Mouse (Mus musculus) forebrain, embryonic 10.5 days (tissue): ENCODE data around the gene Arpc3. TPM values are rescaled to one million over a fixed set of nuclear protein-coding genes. Genes with fewer than 3 reads are reported as not detected.

Experiments used
- DNase-seq: peaks from one replicate; pipeline ENCODE4 v3.0.0-alpha.2; 2017; ENCODE audit warnings: low spot score; ENCODE audit errors: extremely low spot score
- H3K27ac ChIP-seq: fragments of 300-500 bp; sonication (generic); 2 replicates; pipeline ENCODE4 v1.5.1; 2016; ENCODE audit warnings: mild to moderate bottlenecking
- H3K27me3 ChIP-seq: fragments of 300-500 bp; sonication (generic); 2 replicates; pipeline ENCODE4 v1.6.1; 2016; ENCODE audit warnings: mild to moderate bottlenecking; ENCODE audit not compliant: poor library complexity, severe bottlenecking
- H3K36me3 ChIP-seq: fragments of 300-500 bp; sonication (generic); replicated peaks from 2 replicates; pipeline ENCODE4 v1.6.1; 2016; ENCODE audit warnings: mild to moderate bottlenecking, moderate library complexity
- H3K4me1 ChIP-seq: fragments of 300-500 bp; sonication (generic); 2 replicates; pipeline ENCODE4 v1.6.1; 2016
- H3K4me3 ChIP-seq: fragments of 300-500 bp; sonication (generic); 2 replicates; pipeline ENCODE4 v1.5.1; 2016; ENCODE audit warnings: mild to moderate bottlenecking, moderate library complexity
- H3K9me3 ChIP-seq: fragments of 300-500 bp; sonication (generic); 2 replicates; pipeline ENCODE4 v1.6.1; 2016; ENCODE audit warnings: mild to moderate bottlenecking, moderate library complexity
- WGBS: fragments of 180-500 bp; shearing (Covaris S2); methylation state at CpG from one replicate; pipeline ENCODE4 v1.1.7; 2016; 5-methylcytosine and 5-hydroxymethylcytosine counted together
- polyA plus RNA-seq: library from polyadenylated mRNA; unstranded; fragments of >200 nt; fragmentation: Nextera tagmentation; extraction: Ambion mirVana; gene quantifications from 2 replicates; pipeline ENCODE4 v1.2.1, GENCODE M21; 2016

Arpc3 gene
- polyA plus RNA-seq, 1 experiment from 2014 or later = 98.7 TPM

GRCm38 (mm10) chr5:122379374-122380155, 12.1 kb upstream of the Arpc3 start:
- Histone ChIP-seq H3K4me3 (no peak overlapping the region), H3K36me3 (peaks cover 78% of the 10 kb centered on the region)
- 66% methylated on average over 11 of the region's 11 CpGs for WGBS

DNA sequence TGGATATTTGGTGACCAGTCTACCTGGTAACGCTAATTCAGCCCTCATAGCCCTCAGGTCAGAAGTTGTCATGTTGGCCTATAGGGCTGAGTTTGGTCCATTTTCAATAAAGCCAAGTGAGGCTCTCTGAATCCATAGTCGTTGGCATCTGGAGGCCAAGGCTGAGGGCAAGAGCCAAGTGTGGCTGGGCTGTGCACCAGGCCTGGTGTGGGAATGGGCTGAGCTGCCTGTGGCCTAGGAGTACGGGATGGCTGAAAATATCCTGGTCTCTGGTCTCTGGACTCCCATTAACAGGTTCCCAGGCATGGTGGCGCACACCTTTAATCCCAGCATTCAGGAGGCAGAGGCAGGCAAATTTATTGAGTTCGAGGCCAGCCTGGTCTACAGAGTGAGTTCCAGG, 1.7 kb upstream of the Arpc3 start:
- Histone ChIP-seq H3K4me1 (peaks cover 13% of the 10 kb centered on the region), H3K9me3 (no peaks in the 10 kb centered on the region), H3K4me3 (no peak overlapping the region), H3K36me3 (peaks cover 8% of the 10 kb centered on the region), H3K27me3 (no peaks in the 10 kb centered on the region), H3K27ac (no peak overlapping the region)
- no peak for DNase-seq
- WGBS = 90% methylated on average over 5 of the region's 5 CpGs

More at GRCm38 (mm10) chr5:122379374-122380155, 12.1 kb upstream of the Arpc3 start:
- Histone ChIP-seq H3K27me3 (no peaks in the 10 kb centered on the region), H3K4me1 (no peaks in the 10 kb centered on the region), H3K9me3 (no peaks in the 10 kb centered on the region), H3K27ac (no peak overlapping the region)
- DNase-seq = peak; percentile 49

DNA sequence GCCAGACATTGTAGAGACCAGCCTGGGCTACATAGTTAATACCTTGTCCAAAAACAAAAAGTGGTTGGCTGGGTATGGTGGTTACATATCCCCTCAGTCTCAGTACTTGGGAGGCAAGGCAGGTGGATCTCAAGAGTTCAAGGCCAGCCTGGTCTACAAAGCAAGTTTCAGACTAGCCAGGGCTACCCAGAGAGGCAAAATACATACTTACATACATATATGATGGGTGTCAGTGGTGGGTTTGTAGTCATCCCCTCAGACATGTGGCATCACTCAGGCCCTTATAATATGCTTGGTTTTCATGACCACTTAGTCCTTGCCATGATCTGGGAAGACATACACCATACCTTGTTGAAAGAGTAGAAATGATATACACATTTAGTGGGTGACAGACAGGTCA, 1.0 kb upstream of the Arpc3 start:
- Histone ChIP-seq H3K36me3 (peaks cover 11% of the 10 kb centered on the region), H3K4me1 (peaks cover 13% of the 10 kb centered on the region), H3K27ac (no peak overlapping the region), H3K9me3 (no peaks in the 10 kb centered on the region), H3K27me3 (no peaks in the 10 kb centered on the region), H3K4me3 (no peak overlapping the region)
- DNase-seq = no peak

GRCm38 (mm10) chr5:122391178-122391785, 396 bp upstream of the Arpc3 start:
- Histone ChIP-seq H3K9me3 (no peaks in the 10 kb centered on the region), H3K4me1 (peaks cover 13% of the 10 kb centered on the region), H3K36me3 (peaks cover 11% of the 10 kb centered on the region), H3K4me3 (peak overlapping the region; percentile 89), H3K27ac (peak overlapping the region; percentile 85), H3K27me3 (no peaks in the 10 kb centered on the region)
- no peak for DNase-seq
- 55% methylated on average over 16 of the region's 16 CpGs for WGBS

DNA sequence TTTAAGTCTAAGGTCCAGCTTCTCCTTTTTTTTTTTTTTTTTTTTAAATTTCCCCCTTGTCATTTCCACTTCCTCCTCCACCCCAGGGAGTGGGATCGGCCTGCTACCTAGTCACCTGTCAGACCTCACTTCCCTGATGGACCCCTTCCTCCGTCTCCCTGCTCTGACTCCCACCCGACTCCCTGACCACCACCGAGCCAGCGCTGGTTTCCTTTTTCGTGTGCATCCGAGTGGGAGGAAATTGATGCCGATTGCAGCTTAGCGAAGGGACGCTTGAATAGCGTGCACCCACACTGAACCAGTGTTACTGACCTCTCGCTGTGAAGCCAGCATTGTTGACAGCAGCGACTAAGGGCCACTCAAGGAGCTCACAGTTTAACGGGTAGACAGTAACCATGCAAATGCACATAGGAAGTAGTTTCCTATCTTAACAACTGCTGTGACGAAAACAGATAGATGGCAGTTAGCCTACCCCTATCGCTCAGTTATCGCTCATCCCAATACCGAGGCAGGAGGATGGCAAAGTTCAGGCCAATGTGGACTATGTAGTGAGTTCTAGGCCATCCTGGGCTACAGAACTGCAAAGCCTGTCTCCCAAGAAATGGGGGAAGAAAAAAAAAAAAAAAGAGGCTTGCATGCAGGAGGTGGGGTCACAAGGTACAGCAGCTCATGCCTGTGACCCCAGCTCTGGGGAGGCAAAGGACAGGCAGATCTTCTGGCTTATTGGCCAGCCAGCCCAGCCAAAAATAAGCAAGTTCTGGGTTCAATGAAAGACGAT, 738 bp downstream of the Arpc3 start:
- Histone ChIP-seq H3K4me1 (peaks cover 13% of the 10 kb centered on the region), H3K27ac (peak overlapping the region; percentile 85), H3K27me3 (no peaks in the 10 kb centered on the region), H3K9me3 (no peaks in the 10 kb centered on the region), H3K4me3 (peak overlapping the region; percentile 89), H3K36me3 (peaks cover 21% of the 10 kb centered on the region)
- DNase-seq = no peak
- WGBS = 18% methylated on average over 19 of the region's 19 CpGs

DNA sequence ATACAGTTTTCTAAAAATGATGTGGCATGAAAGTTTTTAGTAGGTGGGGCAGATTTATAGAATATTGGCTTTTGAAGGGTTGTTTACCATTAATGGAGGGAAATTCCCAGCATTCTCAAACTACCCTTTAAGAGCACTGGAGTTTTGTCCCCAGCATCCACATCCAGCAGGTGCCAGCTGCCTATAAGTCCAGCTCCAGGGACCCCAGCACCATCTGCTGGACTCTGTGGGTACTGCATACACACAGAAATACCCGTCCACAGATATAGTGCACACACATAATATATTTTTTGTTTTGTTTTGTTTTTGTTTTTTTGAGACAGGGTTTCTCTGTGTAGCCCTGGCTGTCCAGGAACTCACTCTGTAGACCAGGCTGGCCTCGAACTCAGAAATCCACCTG, 2.2 kb downstream of the Arpc3 start:
- Histone ChIP-seq H3K9me3 (no peaks in the 10 kb centered on the region), H3K36me3 (peaks cover 35% of the 10 kb centered on the region), H3K27me3 (no peaks in the 10 kb centered on the region), H3K4me3 (no peak overlapping the region), H3K4me1 (peaks cover 13% of the 10 kb centered on the region), H3K27ac (no peak overlapping the region)
- peak; percentile 69 for DNase-seq
- 52% methylated on average over 2 of the region's 2 CpGs for WGBS

DNA sequence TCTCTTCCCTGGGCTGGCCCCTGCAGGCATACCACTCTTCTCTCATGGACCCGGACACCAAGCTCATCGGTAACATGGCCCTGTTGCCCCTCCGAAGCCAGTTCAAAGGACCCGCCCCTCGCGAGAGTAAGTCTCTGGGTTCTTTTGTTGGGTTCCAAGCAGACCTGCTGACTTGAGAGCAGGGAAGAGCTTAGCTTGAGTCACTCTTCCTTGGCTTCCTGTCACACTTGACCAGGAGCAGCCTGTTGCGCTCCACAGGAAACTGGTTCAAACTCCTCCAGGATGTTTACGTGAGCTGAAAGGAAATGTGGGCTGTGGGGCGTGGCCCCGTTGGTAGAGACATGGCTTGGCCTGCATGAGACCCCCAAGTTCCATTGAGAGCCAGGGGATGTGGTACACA, 5.1 kb downstream of the Arpc3 start:
- no peak for DNase-seq
- no peaks in the 10 kb centered on the region for H3K27me3 ChIP-seq
- H3K27ac ChIP-seq = no peak overlapping the region
- H3K4me1 ChIP-seq = peaks cover 13% of the 10 kb centered on the region
- H3K4me3 ChIP-seq = no peak overlapping the region
- H3K9me3 ChIP-seq = no peaks in the 10 kb centered on the region
- 92% methylated on average over 10 of the region's 10 CpGs for WGBS
- peaks cover 59% of the 10 kb centered on the region for H3K36me3 ChIP-seq

- no peak overlapping the region for H3K4me3 ChIP-seq
- no peaks in the 10 kb centered on the region for H3K27me3 ChIP-seq
- H3K4me1 ChIP-seq = peaks cover 9% of the 10 kb centered on the region
- H3K9me3 ChIP-seq = no peaks in the 10 kb centered on the region
- H3K36me3 ChIP-seq = peaks cover 66% of the 10 kb centered on the region
- WGBS = 96% methylated on average over 8 of the region's 8 CpGs
- H3K27ac ChIP-seq = no peak overlapping the region
- DNase-seq = no peak
These were observed 5.8 kb downstream of the Arpc3 start for GRCm38 (mm10) chr5:122397495-122397894.

DNA sequence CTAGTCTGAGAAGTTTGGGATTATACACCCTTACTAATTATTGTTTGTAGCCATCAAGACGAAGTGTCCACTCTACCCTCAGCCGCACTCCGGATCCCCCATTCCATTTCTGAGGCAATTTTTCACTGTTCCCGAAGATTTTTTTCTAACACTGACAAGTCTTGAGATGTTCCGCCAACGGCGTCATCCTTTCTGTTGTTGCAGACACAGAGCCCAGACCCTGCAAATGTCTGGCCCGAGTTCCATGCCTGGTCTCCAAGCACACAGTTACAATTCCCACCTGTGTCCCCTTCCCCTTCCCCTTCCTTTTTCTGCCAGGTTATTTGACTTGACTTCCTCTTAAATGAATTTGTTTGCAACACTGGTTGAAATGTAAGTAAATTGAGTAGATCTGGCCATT, 8.2 kb downstream of the Arpc3 start:
- Histone ChIP-seq H3K4me3 (no peak overlapping the region), H3K36me3 (peaks cover 83% of the 10 kb centered on the region), H3K27ac (no peak overlapping the region), H3K9me3 (no peaks in the 10 kb centered on the region), H3K4me1 (no peaks in the 10 kb centered on the region), H3K27me3 (no peaks in the 10 kb centered on the region)
- WGBS = 95% methylated on average over 8 of the region's 8 CpGs
- no peak for DNase-seq

DNA sequence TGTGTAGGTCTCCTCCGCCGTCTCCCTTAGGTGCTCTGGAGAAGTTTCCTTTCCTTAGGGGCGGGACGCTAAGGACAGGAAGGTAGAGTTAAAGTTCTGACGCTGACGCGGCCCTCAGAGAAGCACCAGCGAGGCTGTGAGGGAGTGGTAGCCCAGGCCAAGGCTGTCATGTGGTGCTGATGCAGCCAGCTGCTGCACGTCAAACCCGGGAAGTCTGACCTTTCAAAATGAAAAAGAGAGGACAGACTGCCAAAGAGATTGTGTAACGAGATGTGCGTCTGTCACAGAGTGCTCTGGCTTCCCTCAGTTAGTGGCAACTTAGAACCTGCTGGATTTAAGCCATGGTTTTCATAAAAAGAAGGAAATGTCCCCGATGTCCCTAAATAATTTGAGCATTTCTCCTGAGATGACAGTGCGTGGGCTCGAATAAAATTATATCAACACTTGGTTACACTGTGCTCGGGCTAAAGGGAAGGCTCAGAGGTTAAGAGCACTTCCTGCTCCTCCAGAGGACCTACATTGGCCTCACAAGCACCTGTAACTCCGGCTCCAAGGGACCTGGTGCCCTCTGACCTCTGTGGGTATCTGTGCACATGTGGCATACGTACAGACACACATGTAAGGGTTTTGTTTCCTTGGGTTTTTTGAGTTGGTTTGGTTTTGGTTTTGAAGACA, 9.1 kb downstream of the Arpc3 start:
- no peak overlapping the region for H3K4me3 ChIP-seq
- peaks cover 88% of the 10 kb centered on the region for H3K36me3 ChIP-seq
- H3K27ac ChIP-seq = no peak overlapping the region
- DNase-seq = no peak
- no peaks in the 10 kb centered on the region for H3K9me3 ChIP-seq
- no peaks in the 10 kb centered on the region for H3K27me3 ChIP-seq
- 88% methylated on average over 18 of the region's 18 CpGs for WGBS
- no peaks in the 10 kb centered on the region for H3K4me1 ChIP-seq

DNA sequence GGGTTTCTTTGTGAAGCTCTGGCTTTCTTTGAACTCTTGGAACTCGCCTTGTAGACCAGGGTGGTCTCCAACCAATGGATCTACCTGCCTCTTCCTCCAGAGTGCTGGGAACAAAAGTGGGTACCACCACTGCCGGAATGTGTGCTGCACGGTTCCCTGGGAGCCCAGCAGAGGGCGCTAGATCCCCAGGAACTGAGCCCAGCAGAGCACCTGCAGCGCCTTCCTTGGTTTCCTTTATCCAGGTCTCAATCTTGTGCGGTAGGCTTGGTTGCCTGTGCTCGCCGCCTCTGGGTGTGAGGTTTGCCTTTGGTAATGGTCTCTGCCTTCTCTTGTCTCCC, 9.6 kb downstream of the Arpc3 start:
- WGBS = 18% methylated on average over 8 of the region's 8 CpGs

GRCm38 (mm10) chr5:122402160-122402559, 10.5 kb downstream of the Arpc3 start:
- 95% methylated on average over 13 of the region's 13 CpGs for WGBS
- no peaks in the 10 kb centered on the region for H3K4me1 ChIP-seq
- peaks cover 7% of the 10 kb centered on the region; the same call in 1 of the 2 replicates for H3K9me3 ChIP-seq
- H3K36me3 ChIP-seq = peaks cover 94% of the 10 kb centered on the region
- H3K27me3 ChIP-seq = no peaks in the 10 kb centered on the region
- no peak overlapping the region for H3K4me3 ChIP-seq
- DNase-seq = no peak
- H3K27ac ChIP-seq = no peak overlapping the region

More for the DNA sequence above, 9.6 kb downstream of the Arpc3 start:
- H3K27ac ChIP-seq = no peak overlapping the region
- no peaks in the 10 kb centered on the region for H3K4me1 ChIP-seq
- H3K36me3 ChIP-seq = peaks cover 93% of the 10 kb centered on the region
- H3K4me3 ChIP-seq = no peak overlapping the region
- no peaks in the 10 kb centered on the region for H3K27me3 ChIP-seq
- DNase-seq = peak; percentile 66
- no peaks in the 10 kb centered on the region for H3K9me3 ChIP-seq
